Mouse (Mus musculus): ENCODE measurements around the gene Fance. TPM values are rescaled to one million over a fixed set of nuclear protein-coding genes. Genes with fewer than 3 reads are reported as not detected.
A peak's percentile ranks its signal among the peaks of the same experiment; 100 is the strongest.

Fance gene
- total and polyA plus RNA-seq, 2 experiments = 6.4 to 9.1 TPM

DNA sequence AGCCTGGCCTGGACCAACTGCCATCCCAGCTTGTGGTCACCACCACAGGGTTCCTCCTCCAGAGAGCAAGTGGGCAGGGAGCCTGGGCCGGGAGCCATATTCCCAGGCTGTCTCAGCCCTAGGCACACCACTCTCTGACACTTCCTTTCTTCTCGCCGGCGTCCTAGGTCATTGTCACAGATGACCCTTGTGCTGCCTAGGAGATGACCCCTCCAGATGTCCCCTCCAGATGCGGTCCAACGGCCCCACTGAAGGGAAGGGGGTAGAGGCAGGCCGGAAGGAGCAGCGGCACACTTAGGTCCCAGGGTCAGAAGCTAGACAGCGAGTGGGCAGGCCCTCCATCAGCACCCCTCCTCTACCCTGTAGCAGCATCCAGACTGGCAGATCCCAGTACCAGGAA, 13.0 kb upstream of the Fance start:
- H3K27me3 ChIP-seq (ENCODE audit: control insufficient read depth, insufficient read depth, low read length) = no peaks in the 10 kb centered on the region
- DNase-seq (ENCODE audit: extremely low read depth, low read depth, low spot score) = no peak
- H3K9ac ChIP-seq (ENCODE audit: low read depth, low read length) = no peak overlapping the region
- no peak overlapping the region for H3K27ac ChIP-seq (replicated peaks; ENCODE audit: insufficient read depth, low read depth, low read length)
- 79% methylated on average over 9 of the region's 9 CpGs for WGBS
- no peaks in the 10 kb centered on the region; the same call in 1 of the 2 replicates for H3K36me3 ChIP-seq (ENCODE audit: control insufficient read depth, insufficient read depth, low read length)
- TF ChIP-seq POLR2A (IDR thresholded peaks at IDR 0.05; ENCODE audit: extremely low read depth, insufficient read depth, low read length) = no peak
- no peak overlapping the region for H3K4me3 ChIP-seq (ENCODE audit: insufficient read depth, low read depth, low read length)
- no peaks in the 10 kb centered on the region for H3K79me2 ChIP-seq (ENCODE audit: control insufficient read depth, insufficient read depth, low read length)
- no peaks in the 10 kb centered on the region for H3K4me1 ChIP-seq (ENCODE audit: control insufficient read depth, insufficient read depth, low read length)

DNA sequence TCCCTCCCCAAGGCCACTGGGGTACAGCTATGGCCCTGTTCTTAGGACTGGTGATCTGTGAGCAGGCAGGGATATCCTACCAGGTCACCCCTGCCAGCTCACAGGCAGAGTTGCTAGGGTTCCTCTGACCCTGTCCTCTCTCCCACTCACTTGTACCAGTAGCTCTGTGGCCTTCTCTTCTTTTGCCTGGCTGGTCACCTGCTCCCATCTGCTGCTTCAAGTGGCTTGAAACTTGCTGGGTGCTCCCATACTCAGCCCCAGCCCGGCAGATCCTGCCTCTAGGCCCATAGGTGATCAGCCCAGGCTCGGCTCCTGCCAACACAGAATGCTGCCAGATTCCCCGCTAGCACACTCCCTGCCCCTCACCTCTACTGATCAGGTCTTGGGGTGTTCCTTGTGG, 12.5 kb upstream of the Fance start:
- H3K27me3 ChIP-seq (ENCODE audit: control insufficient read depth, insufficient read depth, low read length) = no peaks in the 10 kb centered on the region
- 82% methylated on average over 3 of the region's 3 CpGs for WGBS
- no peaks in the 10 kb centered on the region for H3K79me2 ChIP-seq (ENCODE audit: control insufficient read depth, insufficient read depth, low read length)
- H3K27ac ChIP-seq (replicated peaks; ENCODE audit: insufficient read depth, low read depth, low read length) = no peak overlapping the region
- H3K9ac ChIP-seq (ENCODE audit: low read depth, low read length) = no peak overlapping the region
- TF ChIP-seq POLR2A (IDR thresholded peaks at IDR 0.05; ENCODE audit: extremely low read depth, insufficient read depth, low read length) (no peak), CTCF (IDR thresholded peaks at IDR 0.05; ENCODE audit: low read depth, low read length) (no peak)
- no peaks in the 10 kb centered on the region; the same call in 1 of the 2 replicates for H3K36me3 ChIP-seq (ENCODE audit: control insufficient read depth, insufficient read depth, low read length)
- no peaks in the 10 kb centered on the region for H3K4me1 ChIP-seq (ENCODE audit: control insufficient read depth, insufficient read depth, low read length)
- H3K4me3 ChIP-seq (ENCODE audit: insufficient read depth, low read depth, low read length) = no peak overlapping the region
- DNase-seq (ENCODE audit: extremely low read depth, low read depth, low spot score) = no peak

DNA sequence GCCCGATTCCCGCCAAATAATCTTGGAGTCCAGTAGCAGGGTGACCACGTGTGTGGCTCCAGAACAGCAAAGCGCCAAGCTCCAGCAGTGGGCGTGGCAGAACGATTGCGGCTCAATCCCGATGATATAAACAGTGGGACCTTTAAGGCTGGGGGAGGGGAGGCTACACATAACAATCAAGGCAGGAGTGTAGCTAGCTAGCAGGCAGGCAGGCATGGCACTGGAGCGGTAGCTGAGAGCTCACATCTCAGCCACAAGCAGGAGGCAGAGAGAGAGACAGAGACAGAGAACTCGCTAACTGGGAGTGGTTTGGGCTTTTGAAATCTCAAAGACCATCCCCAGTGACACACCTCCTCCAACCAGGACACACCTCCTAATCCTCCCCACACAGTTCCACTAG, 8.1 kb upstream of the Fance start:
- Histone ChIP-seq H3K4me1 (ENCODE audit: control insufficient read depth, insufficient read depth, low read length) (peaks cover 2% of the 10 kb centered on the region), H3K9ac (ENCODE audit: low read depth, low read length) (no peak overlapping the region), H3K79me2 (ENCODE audit: control insufficient read depth, insufficient read depth, low read length) (no peaks in the 10 kb centered on the region), H3K27me3 (ENCODE audit: control insufficient read depth, insufficient read depth, low read length) (no peaks in the 10 kb centered on the region), H3K27ac (replicated peaks; ENCODE audit: insufficient read depth, low read depth, low read length) (no peak overlapping the region), H3K36me3 (ENCODE audit: control insufficient read depth, insufficient read depth, low read length) (no peaks in the 10 kb centered on the region), H3K4me3 (ENCODE audit: insufficient read depth, low read depth, low read length) (no peak overlapping the region)
- 69% methylated on average over 10 of the region's 10 CpGs for WGBS
- TF ChIP-seq CTCF (IDR thresholded peaks at IDR 0.05; ENCODE audit: low read depth, low read length) (no peak), POLR2A (IDR thresholded peaks at IDR 0.05; ENCODE audit: extremely low read depth, insufficient read depth, low read length) (no peak)
- DNase-seq (ENCODE audit: extremely low read depth, low read depth, low spot score) = no peak

DNA sequence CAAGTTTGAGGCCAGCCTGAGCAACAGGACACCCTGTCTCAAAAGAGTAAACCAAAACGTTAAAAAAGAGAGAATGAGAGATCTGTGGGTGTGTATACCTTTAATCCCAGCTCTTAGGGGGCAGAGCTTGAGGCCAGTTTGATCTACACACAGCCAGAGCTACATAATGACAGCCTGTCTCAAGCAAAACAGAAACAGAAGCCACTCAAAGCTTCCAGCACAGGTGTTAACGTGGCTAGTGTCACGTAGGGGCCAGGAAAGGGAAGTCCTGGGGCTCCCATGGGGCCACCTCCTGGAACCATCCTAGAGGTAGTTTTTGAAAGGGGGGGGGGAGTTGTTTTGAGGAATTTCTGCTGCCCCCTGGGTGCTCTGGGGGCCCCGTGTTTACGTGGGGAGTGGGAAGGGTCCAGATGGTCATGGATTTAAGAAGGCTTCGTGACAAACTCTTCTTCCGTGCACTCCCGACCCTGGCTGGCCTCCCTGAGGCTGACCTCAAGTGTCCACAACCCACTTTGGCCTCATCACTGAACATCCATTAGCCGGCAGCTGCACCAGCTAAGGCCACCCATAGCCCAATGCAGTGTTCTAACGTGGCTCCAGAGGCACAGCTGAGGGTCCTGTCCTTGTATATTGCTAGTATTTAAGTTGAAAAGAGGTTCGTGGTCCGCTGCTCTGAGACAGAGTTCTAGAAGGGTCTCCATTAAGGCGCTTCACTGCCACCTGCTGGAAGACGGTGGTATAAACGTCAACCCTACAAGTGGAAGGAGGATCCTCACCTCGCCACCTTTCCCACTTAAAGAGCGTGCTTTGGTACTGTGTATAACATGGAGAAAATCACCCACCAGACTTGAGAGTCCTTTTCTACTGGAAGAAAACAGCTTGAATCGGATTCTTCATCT, 4.8 kb upstream of the Fance start:
- Histone ChIP-seq H3K27me3 (ENCODE audit: control insufficient read depth, insufficient read depth, low read length) (no peaks in the 10 kb centered on the region), H3K79me2 (ENCODE audit: control insufficient read depth, insufficient read depth, low read length) (no peaks in the 10 kb centered on the region), H3K4me3 (ENCODE audit: insufficient read depth, low read depth, low read length) (no peak overlapping the region), H3K4me1 (ENCODE audit: control insufficient read depth, insufficient read depth, low read length) (peaks cover 2% of the 10 kb centered on the region), H3K27ac (replicated peaks; ENCODE audit: insufficient read depth, low read depth, low read length) (no peak overlapping the region), H3K9ac (ENCODE audit: low read depth, low read length) (no peak overlapping the region), H3K36me3 (ENCODE audit: control insufficient read depth, insufficient read depth, low read length) (no peaks in the 10 kb centered on the region)
- TF ChIP-seq POLR2A (IDR thresholded peaks at IDR 0.05; ENCODE audit: extremely low read depth, insufficient read depth, low read length) = no peak
- TF ChIP-seq CTCF (IDR thresholded peaks at IDR 0.05; ENCODE audit: low read depth, low read length) = peak; percentile 70
- peak; percentile 66 for DNase-seq (ENCODE audit: extremely low read depth, low read depth, low spot score)
- WGBS = 13% methylated on average over 18 of the region's 18 CpGs

DNA sequence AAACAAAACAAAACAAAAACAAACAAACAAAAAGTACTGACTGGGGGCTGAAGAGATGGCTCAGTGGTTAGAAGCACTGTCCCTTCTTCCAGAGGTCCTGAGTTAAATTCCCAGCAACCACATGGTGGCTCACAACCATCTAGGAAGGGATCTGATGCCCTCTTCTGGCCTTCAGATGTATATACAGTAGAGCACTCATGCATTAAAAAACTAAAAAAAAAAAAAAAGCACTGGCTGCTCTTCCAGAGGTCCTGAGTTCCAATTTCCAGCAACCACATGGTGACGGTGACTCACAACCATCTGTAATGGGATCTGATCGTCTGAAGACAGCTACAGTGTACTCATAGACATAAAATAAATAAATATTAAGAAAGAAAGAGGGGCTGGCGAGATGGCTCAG, 2.5 kb upstream of the Fance start:
- no peak for DNase-seq (ENCODE audit: extremely low read depth, low read depth, low spot score)
- no peaks in the 10 kb centered on the region for H3K36me3 ChIP-seq (ENCODE audit: control insufficient read depth, insufficient read depth, low read length)
- H3K79me2 ChIP-seq (ENCODE audit: control insufficient read depth, insufficient read depth, low read length) = 0 out of 2 replicates have a peak, but pooled peaks cover 3% of the 10 kb centered on the region
- H3K9ac ChIP-seq (ENCODE audit: low read depth, low read length) = no peak overlapping the region
- peaks cover 4% of the 10 kb centered on the region for H3K4me1 ChIP-seq (ENCODE audit: control insufficient read depth, insufficient read depth, low read length)
- H3K4me3 ChIP-seq (ENCODE audit: insufficient read depth, low read depth, low read length) = no peak overlapping the region
- H3K27me3 ChIP-seq (ENCODE audit: control insufficient read depth, insufficient read depth, low read length) = no peaks in the 10 kb centered on the region
- H3K27ac ChIP-seq (replicated peaks; ENCODE audit: insufficient read depth, low read depth, low read length) = no peak overlapping the region
- no peak for TF ChIP-seq POLR2A (IDR thresholded peaks at IDR 0.05; ENCODE audit: extremely low read depth, insufficient read depth, low read length)
- TF ChIP-seq CTCF (IDR thresholded peaks at IDR 0.05; ENCODE audit: low read depth, low read length) = no peak
- WGBS = 87% methylated on average over 3 of the region's 3 CpGs

Data from liver, adult 2 months (tissue).